Mouse (Mus musculus): ENCODE data around the gene Epn1.
"Not testable (repeated sequence)": the region's sequence is repeated elsewhere in the genome, so short reads cannot be mapped to it uniquely, and the experiment has no call there.

Gene Epn1

DNA sequence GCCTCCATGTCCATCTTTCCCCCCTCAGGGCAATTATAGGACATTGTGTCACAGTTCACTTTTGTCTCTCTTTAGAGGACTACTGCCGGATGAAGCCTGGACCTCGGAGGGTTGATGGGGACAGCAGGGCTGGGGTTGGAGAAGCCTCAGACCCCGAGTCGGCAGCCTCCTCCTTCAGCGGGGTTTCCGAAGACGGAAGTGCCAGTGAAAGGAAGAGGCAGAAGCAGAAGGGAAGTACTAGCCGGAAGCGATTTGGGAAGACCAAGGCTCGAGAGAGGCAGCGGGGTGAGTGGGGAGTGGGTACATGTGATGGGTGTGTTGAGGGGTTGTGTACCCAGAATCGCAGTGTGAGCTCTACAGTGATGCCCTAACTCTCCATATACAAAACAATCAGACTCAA, 20.6 kb upstream of the Epn1 start:
- DNase-seq, result no peak

GRCm38 (mm10) chr7:5060239-5060731, 19.8 kb upstream of the Epn1 start:
- DNase-seq, result peak; percentile 77

GRCm38 (mm10) chr7:5060944-5061773, 18.9 kb upstream of the Epn1 start:
- DNase-seq, result peak; percentile 100

- peak; percentile 97 for DNase-seq
Observed at GRCm38 (mm10) chr7:5061774-5062359, 18.2 kb upstream of the Epn1 start, which contains the start of gene U2af2. Gene U2af2 (plus strand): TSS chr7:5062143.

- DNase-seq, result peak; percentile 72
Observed at GRCm38 (mm10) chr7:5062360-5063001, 17.6 kb upstream of the Epn1 start.

DNA sequence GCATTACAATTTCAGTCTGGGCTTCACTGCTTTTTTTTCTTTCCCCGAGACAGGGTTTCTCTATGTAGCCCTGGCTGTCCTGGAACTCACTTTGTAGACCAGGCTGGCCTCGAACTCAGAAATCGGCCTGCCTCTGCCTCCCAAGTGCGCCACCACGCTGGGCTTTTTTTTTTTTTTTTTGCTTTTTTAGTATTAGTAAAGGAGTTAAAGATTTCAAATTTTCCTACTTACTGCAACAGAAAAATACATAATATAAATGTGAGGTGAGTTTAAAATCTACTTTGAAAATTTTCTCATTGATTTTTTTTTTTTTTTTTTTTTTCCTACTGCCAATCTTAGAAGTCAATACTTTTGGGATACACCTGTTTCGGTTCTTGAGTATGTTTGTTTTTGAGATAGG, 15.1 kb upstream of the Epn1 start:
- DNase-seq, result no peak

DNA sequence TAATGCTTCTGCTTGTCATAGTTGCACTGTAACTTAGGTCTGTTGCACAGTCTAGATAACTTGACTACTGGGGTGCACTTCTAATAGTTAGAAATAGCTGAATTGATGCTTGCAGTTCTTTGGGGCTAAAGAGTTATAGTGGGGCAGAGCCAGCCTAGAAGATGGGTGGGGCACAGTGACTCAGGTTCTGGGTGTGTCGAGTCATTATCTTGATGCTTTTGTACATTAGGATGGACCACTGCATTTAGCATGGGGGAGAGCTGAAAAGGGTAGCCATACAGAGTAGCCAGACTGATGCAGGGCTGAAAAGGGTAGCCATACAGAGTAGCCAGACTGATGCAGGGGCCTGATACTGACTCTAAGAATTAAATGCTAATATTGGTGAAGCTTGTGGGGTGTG, 6.4 kb upstream of the Epn1 start:
- no peak for DNase-seq

DNA sequence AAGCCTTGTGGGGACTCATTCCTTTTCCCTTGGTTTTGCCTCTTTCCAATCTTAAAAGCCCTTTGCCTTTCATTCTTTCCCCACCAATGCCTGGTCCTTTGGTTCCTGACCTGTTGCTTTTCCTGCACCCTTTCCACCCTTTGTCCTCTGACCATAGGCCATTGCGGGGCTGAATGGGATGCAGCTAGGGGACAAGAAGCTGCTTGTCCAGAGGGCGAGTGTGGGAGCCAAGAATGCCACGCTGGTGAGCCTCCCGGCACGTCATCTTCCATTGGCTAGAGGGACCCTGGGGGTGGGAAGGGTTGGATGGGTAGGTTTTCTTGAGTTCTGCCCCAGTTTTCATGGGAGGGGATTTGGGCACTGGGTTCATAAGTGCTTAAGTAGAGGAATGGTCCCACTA, 5.1 kb upstream of the Epn1 start:
- no peak for DNase-seq

DNA sequence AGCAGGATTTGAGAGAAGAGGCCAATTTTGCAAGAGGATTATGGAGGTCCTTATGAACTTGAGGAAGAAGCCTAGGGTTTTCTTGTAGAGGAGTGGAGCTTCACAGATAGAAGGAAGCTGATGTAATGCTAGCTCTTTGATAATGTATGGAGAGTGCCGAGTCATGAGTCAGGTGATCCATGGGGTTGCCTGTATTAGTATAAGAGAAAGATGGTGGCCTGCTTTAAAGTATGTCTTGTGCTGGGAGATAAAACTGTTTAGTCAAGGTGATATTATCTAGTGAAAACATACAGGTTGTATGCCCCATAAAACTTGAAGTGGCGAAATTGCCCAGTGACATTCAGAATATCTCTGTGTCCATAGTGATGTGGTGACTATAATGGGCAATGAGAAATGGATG, 3.1 kb upstream of the Epn1 start:
- no peak for DNase-seq

DNA sequence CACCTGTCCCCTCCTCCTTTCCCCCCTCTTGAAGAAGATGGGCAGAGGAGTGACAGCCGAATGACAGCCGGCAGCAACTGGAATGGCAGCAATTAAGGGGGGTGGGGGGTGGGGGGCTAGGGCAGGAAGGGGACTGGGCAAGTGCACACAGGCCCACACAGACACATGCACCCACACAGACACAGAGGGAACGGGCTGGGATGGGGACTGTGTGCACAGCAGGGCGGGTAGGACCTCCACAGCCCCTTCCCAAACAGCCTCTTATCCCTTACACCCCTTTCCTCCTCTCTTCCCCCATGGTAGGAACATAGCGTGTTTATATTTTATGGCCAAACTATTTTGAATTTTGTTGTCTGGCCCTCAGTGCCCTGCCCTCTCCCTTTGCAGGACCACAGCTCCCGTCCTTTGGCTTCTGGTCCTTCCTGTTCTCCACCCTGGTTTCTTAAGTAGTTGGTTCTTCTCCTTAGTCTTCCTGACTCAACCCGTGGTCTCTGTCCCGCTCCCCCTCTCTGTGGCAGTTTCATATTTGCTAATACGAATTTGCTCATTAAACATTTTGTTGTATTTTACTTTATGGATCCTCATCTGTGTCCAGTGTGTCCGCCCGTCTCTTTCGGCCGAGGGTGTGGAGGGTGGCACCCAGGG, 548 bp upstream of the Epn1 start:
- DNase-seq, result not testable (repeated sequence)

DNA sequence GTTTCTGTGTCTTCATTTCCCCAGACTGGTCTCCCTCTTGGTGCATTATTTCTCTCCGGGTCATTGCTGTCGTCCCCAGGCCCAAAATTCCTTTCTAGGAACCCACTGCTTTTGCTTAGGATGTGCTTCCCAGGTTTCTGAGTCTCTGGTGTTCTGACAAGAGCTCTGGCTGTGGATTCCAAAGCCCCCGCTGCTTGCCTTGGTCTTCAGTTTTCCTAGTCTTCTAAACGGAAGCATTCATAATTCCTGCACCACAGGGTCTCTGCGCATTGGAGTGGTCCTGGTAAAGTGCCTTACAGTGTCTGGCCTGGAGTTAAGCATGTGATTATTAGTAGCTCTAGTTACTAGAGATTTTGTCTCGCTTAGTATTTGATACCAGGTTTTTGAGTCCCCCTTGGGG, 780 bp downstream of the Epn1 start:
- DNase-seq, result no peak

DNA sequence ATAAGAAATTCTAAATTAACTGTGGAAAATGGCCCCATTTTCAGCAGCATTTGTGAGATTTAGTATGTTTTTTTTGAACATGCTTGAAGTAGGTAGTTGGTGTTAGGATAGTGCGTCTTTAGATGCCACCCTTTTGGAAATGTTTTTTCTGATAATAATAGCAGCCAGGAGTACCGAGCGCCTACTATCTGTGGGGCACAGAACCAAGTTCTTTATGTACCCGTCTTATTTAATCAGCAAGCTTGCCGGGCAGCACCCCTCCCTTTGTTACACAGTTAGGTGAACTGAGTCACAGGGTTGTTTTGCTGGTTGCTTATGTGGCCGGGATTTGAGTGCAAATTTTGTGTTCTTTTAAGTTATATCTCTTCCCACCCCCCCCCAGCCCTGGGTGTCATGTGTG, 1.2 kb downstream of the Epn1 start:
- no peak for DNase-seq

DNA sequence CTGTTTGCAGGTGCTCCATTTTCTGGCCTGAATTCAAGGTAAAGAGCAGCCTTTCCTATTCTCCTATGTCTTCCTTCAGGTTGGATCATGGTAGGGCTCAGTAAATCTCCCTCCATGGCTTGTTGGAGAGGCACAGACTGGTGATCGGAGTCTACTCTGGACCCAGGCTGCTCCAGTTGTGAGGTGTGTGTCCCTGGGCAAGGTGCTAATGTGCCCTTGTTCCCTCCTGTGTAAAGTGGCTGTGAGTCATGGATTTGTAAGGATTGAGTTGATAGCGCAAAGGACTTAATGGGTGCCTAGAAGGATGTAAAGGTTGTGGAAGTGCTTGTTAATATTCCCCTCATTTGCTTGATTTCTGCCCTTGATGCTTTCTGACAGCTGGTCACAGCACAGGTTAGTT, 1.9 kb downstream of the Epn1 start:
- no peak for DNase-seq

DNA sequence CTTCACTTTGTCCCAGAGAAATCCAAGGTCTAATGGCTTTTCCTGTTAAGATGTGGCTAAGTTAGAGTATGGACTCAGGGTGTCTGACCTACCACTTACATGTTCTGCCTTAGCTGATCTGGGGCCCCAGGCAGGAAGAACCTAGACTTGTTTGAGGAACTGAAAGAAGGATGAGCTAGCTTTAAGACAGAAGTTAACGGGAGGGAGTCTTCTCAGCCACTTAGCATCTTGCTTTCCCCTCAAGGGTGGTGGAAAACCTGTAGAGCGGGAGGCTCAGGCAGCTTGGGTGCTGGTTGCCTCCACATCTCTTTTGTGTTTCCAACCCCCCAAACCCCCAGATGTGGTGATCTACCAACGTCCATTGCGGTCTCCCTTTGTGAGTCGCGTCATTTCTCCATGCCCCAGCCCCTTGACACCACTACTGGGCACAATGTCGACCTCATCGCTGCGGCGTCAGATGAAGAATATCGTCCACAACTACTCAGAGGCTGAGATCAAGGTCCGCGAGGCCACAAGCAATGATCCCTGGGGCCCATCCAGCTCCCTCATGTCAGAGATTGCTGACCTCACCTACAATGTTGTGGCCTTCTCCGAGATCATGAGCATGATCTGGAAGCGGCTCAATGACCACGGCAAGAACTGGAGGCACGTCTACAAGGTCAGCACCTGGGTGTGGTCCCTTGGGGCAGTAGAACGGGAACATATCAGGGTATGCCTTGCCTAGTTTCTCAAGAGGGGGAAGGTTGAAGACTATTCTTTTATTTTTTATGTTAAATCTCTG, 3.5 kb downstream of the Epn1 start:
- DNase-seq, result no peak

DNA sequence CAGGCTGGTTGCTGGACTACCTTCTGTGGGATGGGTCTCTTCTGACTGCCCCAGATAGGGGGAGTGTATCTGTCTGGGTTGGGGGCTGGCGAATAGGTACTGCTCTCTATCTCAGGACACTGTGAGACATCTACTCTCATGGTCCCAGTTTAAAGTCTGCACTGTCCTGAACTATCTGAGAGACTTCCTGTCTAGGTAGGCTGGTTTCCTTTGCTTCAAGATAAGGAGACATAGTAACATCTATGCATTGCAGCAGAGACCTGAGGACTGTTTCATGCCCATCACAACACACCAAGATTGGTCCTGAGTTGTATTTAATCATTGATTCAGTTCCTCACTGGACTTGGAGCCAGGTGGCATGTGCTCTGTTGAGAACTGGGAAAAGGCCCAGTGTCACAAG, 5.5 kb downstream of the Epn1 start:
- DNase-seq, result no peak

GRCm38 (mm10) chr7:5086921-5087440, 6.9 kb downstream of the Epn1 start:
- no peak for DNase-seq

DNA sequence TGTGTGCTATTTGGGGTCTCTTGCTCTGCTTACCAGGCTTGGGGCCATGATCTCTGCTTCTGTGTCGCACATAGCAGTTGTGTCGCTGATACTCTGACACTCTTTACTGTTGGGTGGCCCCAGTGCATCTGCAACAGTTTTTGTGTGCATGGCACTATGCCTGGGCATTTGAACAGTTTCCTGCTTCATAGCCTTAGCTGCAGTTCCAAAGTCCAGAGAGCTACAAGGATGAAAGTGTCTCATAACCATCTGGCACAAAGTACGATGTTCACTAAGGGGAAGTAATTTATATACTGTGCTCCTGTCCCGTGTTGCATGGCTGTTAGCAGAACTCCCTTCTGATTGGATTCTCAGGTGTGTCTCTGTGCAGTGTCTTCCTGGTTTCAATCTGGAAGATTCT, 7.9 kb downstream of the Epn1 start:
- no peak for DNase-seq

GRCm38 (mm10) chr7:5089853-5090252, 9.8 kb downstream of the Epn1 start:
- DNase-seq, result peak; percentile 38

GRCm38 (mm10) chr7:5091008-5091728, 11.1 kb downstream of the Epn1 start:
- no peak for DNase-seq

DNA sequence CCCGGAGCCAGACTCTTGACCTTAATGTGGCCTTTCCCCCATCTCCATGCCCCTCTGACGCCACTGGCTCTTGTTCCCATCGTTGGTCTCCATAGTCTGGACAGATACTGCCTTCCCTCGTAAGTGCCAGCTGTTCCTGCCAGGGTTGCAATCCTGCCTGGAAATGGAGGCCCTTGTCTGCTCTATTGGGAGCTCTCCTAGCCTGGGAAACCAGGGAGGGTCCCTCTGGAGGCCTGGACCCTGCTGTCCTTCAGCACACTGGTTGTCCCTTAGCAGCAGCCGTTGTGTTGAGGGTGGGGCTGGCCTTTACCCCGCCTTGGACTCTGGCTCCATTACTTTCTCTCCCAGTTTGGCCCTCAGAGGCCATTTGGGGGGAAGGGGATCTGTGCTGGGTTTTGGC, 12.3 kb downstream of the Epn1 start:
- DNase-seq, result no peak

- DNase-seq, result peak; percentile 17
Observed at GRCm38 (mm10) chr7:5092831-5093510, 12.9 kb downstream of the Epn1 start.

Measured in right cerebral cortex, postnatal 14 days (tissue).